Mouse (Mus musculus): ENCODE data around the gene Nhlrc4.

DNA sequence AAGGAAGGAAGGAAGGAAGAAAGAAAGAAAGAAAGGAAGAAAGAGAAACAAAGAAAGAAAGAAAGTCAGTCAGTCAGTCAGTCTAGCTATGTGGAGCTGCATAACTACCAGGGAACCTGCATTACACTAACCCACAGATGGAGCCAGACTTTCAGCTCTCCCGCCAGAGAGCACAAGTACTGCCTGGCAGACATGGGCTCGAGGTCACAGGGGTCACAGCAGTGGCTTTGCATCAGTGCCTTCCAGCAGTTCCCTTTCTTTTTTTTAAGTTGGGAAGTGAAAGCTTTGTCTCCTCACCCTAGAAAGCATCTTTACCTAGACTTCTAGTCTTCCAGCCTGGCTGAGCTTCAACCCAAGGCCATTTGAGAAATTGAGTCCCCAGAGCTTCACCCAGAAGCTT, 49.3 kb downstream of the Nhlrc4 start:
- no peak for TF ChIP-seq CTCF (IDR thresholded peaks at IDR 0.05; ENCODE audit: insufficient read depth, low read depth, low read length)
- TF ChIP-seq POLR2A (IDR thresholded peaks at IDR 0.05; ENCODE audit: insufficient read depth, low read depth, low read length), result no peak

Data from olfactory bulb, adult 2 months (tissue).